Mouse (Mus musculus): ENCODE measurements around the gene Dscam. TPM values are rescaled to one million over a fixed set of nuclear protein-coding genes. Genes with fewer than 3 reads are reported as not detected.

Gene Dscam
- total and polyA plus RNA-seq, 2 experiments = not detected

DNA sequence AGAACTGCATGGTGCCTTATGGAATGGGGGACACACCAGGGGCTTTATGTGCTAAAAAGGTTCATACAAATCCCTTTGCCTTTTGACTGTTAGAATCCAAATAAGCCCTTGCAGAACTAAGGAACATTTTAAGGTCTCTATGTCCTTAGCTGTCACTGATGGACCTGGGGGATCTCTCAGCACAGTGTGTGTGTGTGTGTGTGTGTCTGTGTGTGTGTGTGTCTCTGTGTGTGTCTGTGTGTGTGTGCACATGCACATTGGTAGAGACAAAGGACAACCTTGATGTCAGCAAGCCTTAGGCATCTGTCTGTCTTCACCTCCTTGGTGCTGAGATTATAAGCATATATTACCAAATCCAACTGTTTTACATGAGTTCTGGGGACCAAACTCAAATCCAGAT is 243.1 kb downstream of the Dscam start:
- no peaks in the 10 kb centered on the region for H3K4me1 ChIP-seq (ENCODE audit: control insufficient read depth, insufficient read depth, low read length)
- H3K79me2 ChIP-seq (ENCODE audit: control insufficient read depth, insufficient read depth, low read length) = no peaks in the 10 kb centered on the region
- H3K36me3 ChIP-seq (ENCODE audit: control insufficient read depth, insufficient read depth, low read length) = no peaks in the 10 kb centered on the region
- H3K9ac ChIP-seq (ENCODE audit: low read depth, low read length) = no peak overlapping the region
- DNase-seq (ENCODE audit: extremely low read depth, low read depth, low spot score) = no peak
- H3K4me3 ChIP-seq (ENCODE audit: insufficient read depth, low read depth, low read length) = no peak overlapping the region
- H3K27me3 ChIP-seq (ENCODE audit: control insufficient read depth, insufficient read depth, low read length) = no peaks in the 10 kb centered on the region
- TF ChIP-seq CTCF (IDR thresholded peaks at IDR 0.05; ENCODE audit: low read depth, low read length) = no peak
- no peak overlapping the region for H3K27ac ChIP-seq (replicated peaks; ENCODE audit: insufficient read depth, low read depth, low read length)

DNA sequence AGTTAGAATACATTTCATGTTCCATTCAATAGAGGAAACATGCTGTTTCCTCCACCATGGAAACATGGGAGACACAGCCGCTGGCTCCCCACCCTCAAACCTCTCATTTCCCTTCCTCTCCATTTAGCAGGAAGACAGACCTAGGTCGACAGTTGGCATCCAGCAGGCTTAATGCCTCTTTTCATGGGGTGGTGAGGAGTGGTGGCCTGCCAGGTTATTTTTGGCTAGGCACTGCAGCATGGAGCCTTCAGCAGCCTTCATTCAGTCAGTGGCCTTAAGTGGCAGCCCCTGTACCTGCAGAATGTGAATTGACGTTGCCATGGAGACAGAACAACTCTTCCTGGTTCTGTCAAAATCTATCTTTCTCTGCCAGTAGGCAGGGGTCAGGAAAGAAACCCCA is 243.6 kb downstream of the Dscam start:
- Histone ChIP-seq H3K27me3 (ENCODE audit: control insufficient read depth, insufficient read depth, low read length) (no peaks in the 10 kb centered on the region), H3K27ac (replicated peaks; ENCODE audit: insufficient read depth, low read depth, low read length) (no peak overlapping the region), H3K79me2 (ENCODE audit: control insufficient read depth, insufficient read depth, low read length) (no peaks in the 10 kb centered on the region), H3K4me1 (ENCODE audit: control insufficient read depth, insufficient read depth, low read length) (no peaks in the 10 kb centered on the region), H3K9ac (ENCODE audit: low read depth, low read length) (no peak overlapping the region), H3K36me3 (ENCODE audit: control insufficient read depth, insufficient read depth, low read length) (no peaks in the 10 kb centered on the region), H3K4me3 (ENCODE audit: insufficient read depth, low read depth, low read length) (no peak overlapping the region)
- DNase-seq (ENCODE audit: extremely low read depth, low read depth, low spot score) = no peak
- 65% methylated on average over 3 of the region's 3 CpGs for WGBS
- TF ChIP-seq CTCF (IDR thresholded peaks at IDR 0.05; ENCODE audit: low read depth, low read length) (no peak), POLR2A (IDR thresholded peaks at IDR 0.05; ENCODE audit: extremely low read depth, insufficient read depth, low read length) (no peak)

DNA sequence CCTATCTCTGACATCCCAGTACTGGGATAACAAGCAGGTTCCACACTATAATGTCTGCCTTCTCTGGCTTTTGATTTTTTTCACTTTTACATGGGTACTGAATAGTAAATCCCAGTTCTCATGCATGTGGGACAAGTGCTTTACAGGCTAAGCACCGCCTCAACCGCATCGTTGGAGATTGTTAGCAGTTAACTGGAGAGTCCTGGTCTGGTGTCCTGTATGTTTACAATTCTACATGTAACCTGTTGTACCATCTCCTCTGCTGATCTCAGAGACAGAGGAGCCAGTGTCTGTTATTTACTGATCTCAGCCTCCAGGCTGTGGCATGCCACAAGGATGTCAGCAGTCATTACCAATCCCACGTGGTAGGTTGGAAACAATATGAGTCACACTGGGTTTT is 246.6 kb downstream of the Dscam start:
- Histone ChIP-seq H3K9ac (ENCODE audit: low read depth, low read length) (no peak overlapping the region), H3K4me3 (ENCODE audit: insufficient read depth, low read depth, low read length) (no peak overlapping the region), H3K79me2 (ENCODE audit: control insufficient read depth, insufficient read depth, low read length) (no peaks in the 10 kb centered on the region), H3K36me3 (ENCODE audit: control insufficient read depth, insufficient read depth, low read length) (no peaks in the 10 kb centered on the region), H3K27ac (replicated peaks; ENCODE audit: insufficient read depth, low read depth, low read length) (no peak overlapping the region), H3K4me1 (ENCODE audit: control insufficient read depth, insufficient read depth, low read length) (no peaks in the 10 kb centered on the region), H3K27me3 (ENCODE audit: control insufficient read depth, insufficient read depth, low read length) (no peaks in the 10 kb centered on the region)
- 91% methylated on average over 4 of the region's 4 CpGs for WGBS
- no peak for TF ChIP-seq CTCF (IDR thresholded peaks at IDR 0.05; ENCODE audit: low read depth, low read length)
- no peak for TF ChIP-seq POLR2A (IDR thresholded peaks at IDR 0.05; ENCODE audit: extremely low read depth, insufficient read depth, low read length)
- no peak for DNase-seq (ENCODE audit: extremely low read depth, low read depth, low spot score)

DNA sequence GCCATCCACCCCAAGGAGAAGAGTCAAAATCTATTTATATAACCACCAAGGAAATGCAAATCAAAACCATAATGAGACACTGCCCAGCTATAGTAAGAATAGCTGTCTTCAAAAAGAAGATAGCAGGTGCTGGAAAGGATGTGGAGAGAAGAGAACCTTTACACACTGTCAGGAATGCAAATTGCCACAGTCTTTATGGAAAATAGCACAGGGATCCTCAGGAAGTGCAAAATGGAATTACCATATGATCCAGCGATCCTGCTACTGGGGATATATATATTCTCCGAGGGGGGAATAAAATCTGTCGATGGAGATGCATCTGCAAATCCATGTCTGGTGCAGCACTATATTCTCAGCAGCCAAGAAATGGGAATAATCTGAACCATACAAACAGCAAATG is 256.1 kb downstream of the Dscam start:
- no peak overlapping the region for H3K4me3 ChIP-seq (ENCODE audit: insufficient read depth, low read depth, low read length)
- no peaks in the 10 kb centered on the region for H3K79me2 ChIP-seq (ENCODE audit: control insufficient read depth, insufficient read depth, low read length)
- 92% methylated on average over 3 of the region's 3 CpGs for WGBS
- no peak overlapping the region for H3K27ac ChIP-seq (replicated peaks; ENCODE audit: insufficient read depth, low read depth, low read length)
- TF ChIP-seq POLR2A (IDR thresholded peaks at IDR 0.05; ENCODE audit: extremely low read depth, insufficient read depth, low read length) (no peak), CTCF (IDR thresholded peaks at IDR 0.05; ENCODE audit: low read depth, low read length) (no peak)
- H3K4me1 ChIP-seq (ENCODE audit: control insufficient read depth, insufficient read depth, low read length) = no peaks in the 10 kb centered on the region
- H3K36me3 ChIP-seq (ENCODE audit: control insufficient read depth, insufficient read depth, low read length) = no peaks in the 10 kb centered on the region
- no peak for DNase-seq (ENCODE audit: extremely low read depth, low read depth, low spot score)
- H3K27me3 ChIP-seq (ENCODE audit: control insufficient read depth, insufficient read depth, low read length) = no peaks in the 10 kb centered on the region
- H3K9ac ChIP-seq (ENCODE audit: low read depth, low read length) = no peak overlapping the region

DNA sequence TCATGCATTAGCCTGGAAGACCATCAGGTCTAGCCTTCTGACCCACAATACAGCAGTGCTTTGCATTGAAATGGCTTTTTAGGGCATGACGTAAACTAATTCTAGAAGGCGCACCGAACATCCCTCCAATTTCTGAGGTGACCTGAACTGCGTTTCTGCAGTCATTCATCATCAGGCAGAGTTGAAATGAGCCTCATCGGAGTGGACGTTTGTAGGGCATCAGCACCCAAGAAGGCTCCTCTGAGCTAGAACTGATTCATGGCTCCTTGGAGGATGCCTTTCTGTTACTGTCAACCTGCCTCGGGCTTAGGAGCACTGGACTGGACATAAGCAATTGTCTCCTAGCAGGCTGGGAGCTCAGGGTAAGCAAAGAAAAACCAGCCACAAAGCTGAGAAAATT is 257.7 kb downstream of the Dscam start:
- H3K27me3 ChIP-seq (ENCODE audit: control insufficient read depth, insufficient read depth, low read length) = no peaks in the 10 kb centered on the region
- TF ChIP-seq CTCF (IDR thresholded peaks at IDR 0.05; ENCODE audit: low read depth, low read length) = no peak
- TF ChIP-seq POLR2A (IDR thresholded peaks at IDR 0.05; ENCODE audit: extremely low read depth, insufficient read depth, low read length) = no peak
- H3K9ac ChIP-seq (ENCODE audit: low read depth, low read length) = no peak overlapping the region
- H3K79me2 ChIP-seq (ENCODE audit: control insufficient read depth, insufficient read depth, low read length) = no peaks in the 10 kb centered on the region
- no peaks in the 10 kb centered on the region for H3K36me3 ChIP-seq (ENCODE audit: control insufficient read depth, insufficient read depth, low read length)
- H3K4me3 ChIP-seq (ENCODE audit: insufficient read depth, low read depth, low read length) = no peak overlapping the region
- DNase-seq (ENCODE audit: extremely low read depth, low read depth, low spot score) = no peak
- no peak overlapping the region for H3K27ac ChIP-seq (replicated peaks; ENCODE audit: insufficient read depth, low read depth, low read length)
- 86% methylated on average over 7 of the region's 7 CpGs for WGBS
- H3K4me1 ChIP-seq (ENCODE audit: control insufficient read depth, insufficient read depth, low read length) = no peaks in the 10 kb centered on the region

DNA sequence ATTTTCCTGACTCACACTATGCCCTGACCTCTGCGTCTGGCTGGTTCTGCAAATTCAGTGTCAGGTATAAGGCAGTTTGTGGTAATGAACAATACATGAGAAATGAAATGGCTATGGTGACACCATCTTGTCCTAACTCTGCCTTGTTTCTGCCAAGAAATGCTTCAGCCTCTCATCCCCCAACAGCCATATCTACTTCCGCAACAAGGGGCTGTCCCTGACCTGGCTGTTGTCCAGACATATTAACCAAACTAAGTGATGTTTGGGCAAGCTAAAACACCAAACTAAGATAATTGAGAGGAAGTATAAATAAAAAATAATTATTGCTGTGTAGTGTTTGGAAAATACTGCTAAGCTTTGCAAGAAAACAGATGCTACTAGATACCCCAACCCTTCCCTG is 258.4 kb downstream of the Dscam start:
- H3K27me3 ChIP-seq (ENCODE audit: control insufficient read depth, insufficient read depth, low read length) = no peaks in the 10 kb centered on the region
- no peak overlapping the region for H3K4me3 ChIP-seq (ENCODE audit: insufficient read depth, low read depth, low read length)
- H3K9ac ChIP-seq (ENCODE audit: low read depth, low read length) = no peak overlapping the region
- no peaks in the 10 kb centered on the region for H3K36me3 ChIP-seq (ENCODE audit: control insufficient read depth, insufficient read depth, low read length)
- H3K4me1 ChIP-seq (ENCODE audit: control insufficient read depth, insufficient read depth, low read length) = no peaks in the 10 kb centered on the region
- H3K79me2 ChIP-seq (ENCODE audit: control insufficient read depth, insufficient read depth, low read length) = no peaks in the 10 kb centered on the region
- TF ChIP-seq CTCF (IDR thresholded peaks at IDR 0.05; ENCODE audit: low read depth, low read length) (no peak), POLR2A (IDR thresholded peaks at IDR 0.05; ENCODE audit: extremely low read depth, insufficient read depth, low read length) (no peak)
- 80% methylated on average over 2 of the region's 2 CpGs for WGBS
- DNase-seq (ENCODE audit: extremely low read depth, low read depth, low spot score) = peak; percentile 21
- no peak overlapping the region for H3K27ac ChIP-seq (replicated peaks; ENCODE audit: insufficient read depth, low read depth, low read length)
